8 mouse cellular contexts compared by ENCODE assay signal in genomic region chr2:34874816-34875345, GRCm38 (mm10). TPM values are rescaled to one million over a fixed set of nuclear protein-coding genes. Genes with fewer than 3 reads are reported as not detected.
A peak's percentile ranks its signal among the peaks of the same experiment; 100 is the strongest.
DNase-seq lines count a peak whose midpoint lies in the region; ATAC-seq and TF ChIP-seq lines count a peak whose summit lies in the region.

Gene Psmd5 (minus strand): TSS chr2:34874968.

- 26% methylated on average over 8 of the region's 8 CpGs for WGBS in cerebellum, adult 2 months
- 9% methylated on average over 8 of the region's 8 CpGs for WGBS in intestine, embryonic 16.5 days
- WGBS in liver, embryonic 11.5 days = 20% methylated on average over 8 of the region's 8 CpGs
- WGBS in stomach, embryonic 14.5 days = 15% methylated on average over 8 of the region's 8 CpGs

- H3K4me3 ChIP-seq in cerebellum, adult 2 months (replicated peaks; ENCODE audit: insufficient read depth, low read depth, low read length) = no peak within 1 kb of the TSS
- peak within 1 kb of the TSS; percentile 44 for H3K4me3 ChIP-seq in intestine, embryonic 16.5 days (ENCODE audit: low read length)
- peak within 1 kb of the TSS; percentile 39 for H3K4me3 ChIP-seq in liver, embryonic 11.5 days (ENCODE audit: low read depth, low read length)
- H3K4me3 ChIP-seq in stomach, embryonic 14.5 days (ENCODE audit: low read depth, low read length) = peak within 1 kb of the TSS; percentile 15; the same call in 1 of the 2 replicates

- no peaks in the 10 kb centered on the region for H3K9me3 ChIP-seq in intestine, embryonic 16.5 days (ENCODE audit: control insufficient read depth, low read length)
- H3K9me3 ChIP-seq in liver, embryonic 11.5 days (ENCODE audit: control insufficient read depth, low read length) = no peaks in the 10 kb centered on the region
- no peaks in the 10 kb centered on the region for H3K9me3 ChIP-seq in stomach, embryonic 14.5 days (ENCODE audit: control insufficient read depth, low read depth, low read length)

- peak; percentile 46 for ATAC-seq in intestine, embryonic 16.5 days
- ATAC-seq in liver, embryonic 11.5 days (replicated peaks; ENCODE audit: low FRiP score) = no peak
- no peak for ATAC-seq in stomach, embryonic 14.5 days (ENCODE audit: insufficient number of reproducible peaks, insufficient read depth, low FRiP score, low read depth)

- no peak for TF ChIP-seq CTCF in cerebellum, adult 2 months (IDR thresholded peaks at IDR 0.05; ENCODE audit: borderline replicate concordance, insufficient read depth, low read depth, low read length)

- no peaks in the 10 kb centered on the region for H3K36me3 ChIP-seq in intestine, embryonic 16.5 days (ENCODE audit: control insufficient read depth, insufficient read depth, low read length)
- H3K36me3 ChIP-seq in liver, embryonic 11.5 days (ENCODE audit: control insufficient read depth, insufficient read depth, low read length) = no peaks in the 10 kb centered on the region
- no peaks in the 10 kb centered on the region for H3K36me3 ChIP-seq in stomach, embryonic 14.5 days (ENCODE audit: control insufficient read depth, insufficient read depth, low read length)

- no peak within 1 kb of the TSS for H3K27ac ChIP-seq in cerebellum, adult 2 months (ENCODE audit: insufficient read depth, low read length)
- H3K27ac ChIP-seq in intestine, embryonic 16.5 days (ENCODE audit: low read length) = peak within 1 kb of the TSS; percentile 61
- peak within 1 kb of the TSS; percentile 32; the same call in 1 of the 2 replicates for H3K27ac ChIP-seq in liver, embryonic 11.5 days (ENCODE audit: low read depth, low read length)
- no peak within 1 kb of the TSS for H3K27ac ChIP-seq in stomach, embryonic 14.5 days (ENCODE audit: low read length)

- H3K4me2 ChIP-seq in intestine, embryonic 16.5 days (ENCODE audit: low read depth, low read length) = peak within 1 kb of the TSS; percentile 48
- H3K4me2 ChIP-seq in liver, embryonic 11.5 days = peak within 1 kb of the TSS; percentile 52
- peak within 1 kb of the TSS; percentile 39 for H3K4me2 ChIP-seq in stomach, embryonic 14.5 days (replicated peaks; ENCODE audit: low read depth, low read length)

- peak within 1 kb of the TSS; percentile 60 for H3K9ac ChIP-seq in intestine, embryonic 16.5 days (ENCODE audit: low read depth, low read length)
- peak within 1 kb of the TSS; percentile 18; the same call in 1 of the 2 replicates for H3K9ac ChIP-seq in liver, embryonic 11.5 days (ENCODE audit: low read depth, low read length)
- H3K9ac ChIP-seq in stomach, embryonic 14.5 days (replicated peaks; ENCODE audit: low read depth, low read length) = no peak within 1 kb of the TSS

- no peaks in the 10 kb centered on the region for H3K4me1 ChIP-seq in cerebellum, adult 2 months (ENCODE audit: control insufficient read depth, insufficient read depth, low read length)
- H3K4me1 ChIP-seq in intestine, embryonic 16.5 days (ENCODE audit: control insufficient read depth, insufficient read depth, low read length) = peaks cover 6% of the 10 kb centered on the region
- H3K4me1 ChIP-seq in liver, embryonic 11.5 days (replicated peaks; ENCODE audit: control insufficient read depth, insufficient read depth, low read length) = peaks cover 5% of the 10 kb centered on the region
- H3K4me1 ChIP-seq in stomach, embryonic 14.5 days (ENCODE audit: control insufficient read depth, insufficient read depth, low read length) = peaks cover under 1% of the 10 kb centered on the region; the same call in 1 of the 2 replicates

- H3K27me3 ChIP-seq in cerebellum, adult 2 months (ENCODE audit: control insufficient read depth, insufficient read depth, low read length) = no peaks in the 10 kb centered on the region; the same call in 1 of the 2 replicates
- H3K27me3 ChIP-seq in intestine, embryonic 16.5 days (replicated peaks; ENCODE audit: control insufficient read depth, insufficient read depth, low read length) = 0 out of 2 replicates have a peak, but pooled peaks cover 4% of the 10 kb centered on the region
- H3K27me3 ChIP-seq in liver, embryonic 11.5 days (replicated peaks; ENCODE audit: control insufficient read depth, insufficient read depth, low read length) = peaks cover 12% of the 10 kb centered on the region
- H3K27me3 ChIP-seq in stomach, embryonic 14.5 days (ENCODE audit: control insufficient read depth, insufficient read depth, low read length) = no peaks in the 10 kb centered on the region

- no peak for TF ChIP-seq POLR2A in cerebellum, adult 2 months (IDR thresholded peaks at IDR 0.05; ENCODE audit: borderline replicate concordance, insufficient read depth, low read length)

- DNase-seq in cerebellum, adult 2 months = no peak
- no peak for DNase-seq in cerebellum, adult 11-12 months
- no peak for DNase-seq in adrenal gland, postnatal 36 days
- no peak for DNase-seq in gonadal fat pad, adult 2 months (ENCODE audit: low read depth)
- DNase-seq in liver, embryonic 11.5 days (ENCODE audit: low spot score) = no peak
- no peak for DNase-seq in embryo, embryonic 10 days (ENCODE audit: low spot score)

RNA-seq across cellular contexts. Expression of gene Psmd5, which starts in this region (rescaled TPM):
- 47.9 and 52.9 TPM in 2 replicates for polyA plus RNA-seq in cerebellum, adult 2 months (2012; rRNA removed)
- total RNA-seq in adrenal gland, postnatal 36 days (2021) = 10 to 100 TPM; 38.4 to 44.6 TPM
- 14.5 and 20.7 TPM in 2 replicates for polyA plus RNA-seq in gonadal fat pad, adult 2 months (2012; rRNA removed)
- 100 and 103 TPM in 2 replicates for polyA plus RNA-seq in intestine, embryonic 16.5 days (2015; fragmentation: Nextera tagmentation; extraction: Ambion mirVana)
- 138 and 147 TPM in 2 replicates for polyA plus RNA-seq in liver, embryonic 11.5 days (2014; fragmentation: Nextera tagmentation; extraction: Ambion mirVana)
- 95.0 and 99.2 TPM in 2 replicates for polyA plus RNA-seq in stomach, embryonic 14.5 days (2014; fragmentation: Nextera tagmentation; extraction: Ambion mirVana)

Comparison
In these comparisons a context has a peak if more than half of its experiments do, and no peak if none do; other contexts are left out.
1. H3K27ac ChIP-seq: peak in intestine, embryonic 16.5 days (single experiment) and liver, embryonic 11.5 days (single experiment); none in cerebellum, adult 2 months (single experiment) and stomach, embryonic 14.5 days (single experiment).
2. Peak in every context shown above with its lines, with median percentiles within 50 percentile points of each other: H3K4me2 ChIP-seq.